Mouse (Mus musculus) heart, adult 2 months (tissue): ENCODE results near the gene Ppp1r3d.

ENCODE experiments used
- CTCF ChIP-seq: fragments of 200-600 bp; IDR thresholded peaks from 2 replicates; pipeline ENCODE4 v1.8.1; 2022; ENCODE audit warnings: antibody characterized with exemption, mild to moderate bottlenecking, moderate library complexity
- EP300 ChIP-seq: fragments of 200-500 bp; IDR thresholded peaks from 2 replicates; pipeline ENCODE4 v1.6.1; 2011; ENCODE audit warnings: low read depth, low read length, control low read depth; ENCODE audit not compliant: insufficient read depth
- POLR2A ChIP-seq: fragments of 200-500 bp; IDR thresholded peaks from 2 replicates; pipeline ENCODE4 v1.6.1; 2011; ENCODE audit warnings: mild to moderate bottlenecking, low read depth, low read length, control low read depth; ENCODE audit not compliant: insufficient read depth

- TF ChIP-seq CTCF (no peak), POLR2A (no peak), EP300 (no peak)
Observed at GRCm38 (mm10) chr2:178423223-178423622, 9.0 kb upstream of the Ppp1r3d start.
